Mouse (Mus musculus): Measurements from ENCODE around the gene D630003M21Rik. TPM values are rescaled to one million over a fixed set of nuclear protein-coding genes. Genes with fewer than 3 reads are reported as not detected.

The D630003M21Rik gene
- polyA plus RNA-seq, 1 experiment from 2014 or later: 8.9 TPM

Small RNAs within 50 kb of the gene (microRNA-seq; reads per million reads assigned to microRNA genes)
- gene Mir7685: not detected

Other genes starting within 250 kb of the D630003M21Rik start
- gene Tti1, start 200.8 kb downstream of the D630003M21Rik start, polyA plus RNA-seq (2016; fragmentation: Nextera tagmentation; extraction: Ambion mirVana): 25.6 and 25.8 TPM in 2 replicates
- 46.2 and 56.2 TPM in 2 replicates for gene Rprd1b, start 200.7 kb downstream of the D630003M21Rik start, polyA plus RNA-seq (2016; fragmentation: Nextera tagmentation; extraction: Ambion mirVana)
- gene Tgm2, start 82.8 kb downstream of the D630003M21Rik start, polyA plus RNA-seq (2016; fragmentation: Nextera tagmentation; extraction: Ambion mirVana): 9.9 and 11.1 TPM in 2 replicates
- not detected in 2 replicates for gene Bpi, start 28.9 kb upstream of the D630003M21Rik start, polyA plus RNA-seq (2016; fragmentation: Nextera tagmentation; extraction: Ambion mirVana)
- gene Lbp, start 77.3 kb upstream of the D630003M21Rik start, polyA plus RNA-seq (2016; fragmentation: Nextera tagmentation; extraction: Ambion mirVana): 3.9 and 5.0 TPM in 2 replicates
- 156 and 161 TPM in 2 replicates for gene Snhg11, start 146.4 kb upstream of the D630003M21Rik start, polyA plus RNA-seq (2016; fragmentation: Nextera tagmentation; extraction: Ambion mirVana)
- gene Ralgapb, start 180.6 kb upstream of the D630003M21Rik start, polyA plus RNA-seq (2016; fragmentation: Nextera tagmentation; extraction: Ambion mirVana): 24.3 and 24.4 TPM in 2 replicates

Measured in hindbrain, embryonic 12.5 days (tissue).